In genomic region chr4:107139836-107140631, GRCm38 (mm10) we compare ENCODE assay signal across 9 mouse cellular contexts. TPM values are rescaled to one million over a fixed set of nuclear protein-coding genes. Genes with fewer than 3 reads are reported as not detected.
DNase-seq lines count a peak whose midpoint lies in the region; ATAC-seq and TF ChIP-seq lines count a peak whose summit lies in the region.
"Had no signal": no experiment of that assay in that cellular context is flagged by ENCODE, and none has a peak within 500 bp of the region (broad histone marks: within the 10 kb centered on the region; RNA-seq: fewer than 3 reads in every experiment).

No protein-coding gene starts in this region.

- peak overlapping the region; percentile 49 for H3K9ac ChIP-seq in forebrain, embryonic 13.5 days
- H3K9ac ChIP-seq in kidney, postnatal 0 days (ENCODE audit: low read depth, low read length), result no peak overlapping the region
- H3K9ac ChIP-seq in midbrain, embryonic 15.5 days, result no peak overlapping the region

- peaks cover 70% of the 10 kb centered on the region for H3K4me1 ChIP-seq in forebrain, embryonic 13.5 days
- peaks cover 32% of the 10 kb centered on the region for H3K4me1 ChIP-seq in kidney, postnatal 0 days (replicated peaks; ENCODE audit: insufficient read depth, low read length)
- peaks cover 62% of the 10 kb centered on the region for H3K4me1 ChIP-seq in midbrain, embryonic 15.5 days

- no peaks in the 10 kb centered on the region for H3K9me3 ChIP-seq in forebrain, embryonic 13.5 days (replicated peaks)
- no peaks in the 10 kb centered on the region for H3K9me3 ChIP-seq in kidney, postnatal 0 days (replicated peaks; ENCODE audit: low read length)
- H3K9me3 ChIP-seq in midbrain, embryonic 15.5 days, result no peaks in the 10 kb centered on the region

- no peak overlapping the region for H3K4me3 ChIP-seq in forebrain, embryonic 13.5 days
- no peak overlapping the region for H3K4me3 ChIP-seq in kidney, postnatal 0 days (replicated peaks; ENCODE audit: low read depth, low read length)
- no peak overlapping the region for H3K4me3 ChIP-seq in midbrain, embryonic 15.5 days

- WGBS in forebrain, embryonic 13.5 days, result 42% methylated on average over 13 of the region's 13 CpGs
- WGBS in kidney, postnatal 0 days, result 24% methylated on average over 13 of the region's 13 CpGs
- WGBS in midbrain, embryonic 15.5 days, result 56% methylated on average over 13 of the region's 13 CpGs

- H3K36me3 ChIP-seq in forebrain, embryonic 13.5 days (ENCODE audit: poor library complexity, severe bottlenecking), result 0 out of 2 replicates have a peak, but pooled peaks cover 5% of the 10 kb centered on the region
- no peaks in the 10 kb centered on the region; the same call in 1 of the 2 replicates for H3K36me3 ChIP-seq in kidney, postnatal 0 days (ENCODE audit: insufficient read depth, low read length)
- H3K36me3 ChIP-seq in midbrain, embryonic 15.5 days (replicated peaks), result no peaks in the 10 kb centered on the region

- H3K27me3 ChIP-seq in forebrain, embryonic 13.5 days, result no peaks in the 10 kb centered on the region
- no peaks in the 10 kb centered on the region for H3K27me3 ChIP-seq in kidney, postnatal 0 days (ENCODE audit: insufficient read depth, low read length)
- H3K27me3 ChIP-seq in midbrain, embryonic 15.5 days (replicated peaks), result no peaks in the 10 kb centered on the region

- ATAC-seq in forebrain, embryonic 13.5 days, result peak; percentile 30; the same call in 1 of the 2 replicates
- ATAC-seq in kidney, postnatal 0 days (replicated peaks; ENCODE audit: low FRiP score, low read depth), result peak; percentile 29; the same call in 1 of the 2 replicates
- ATAC-seq in midbrain, embryonic 15.5 days (replicated peaks), result peak; percentile 28

- H3K4me2 ChIP-seq in forebrain, embryonic 13.5 days, result peak overlapping the region; percentile 44
- H3K4me2 ChIP-seq in kidney, postnatal 0 days (ENCODE audit: low read length), result no peak overlapping the region
- H3K4me2 ChIP-seq in midbrain, embryonic 15.5 days, result no peak overlapping the region

- no peak for TF ChIP-seq CTCF in kidney, postnatal 0 days (IDR thresholded peaks at IDR 0.05; ENCODE audit: low read depth)

- H3K27ac ChIP-seq in forebrain, embryonic 13.5 days, result peak overlapping the region; percentile 55
- peak overlapping the region; percentile 68 for H3K27ac ChIP-seq in kidney, postnatal 0 days
- peak overlapping the region; percentile 76 for H3K27ac ChIP-seq in midbrain, embryonic 15.5 days

- peak; percentile 26 to 75 for DNase-seq in adrenal gland, adult (ENCODE audit: inconsistent age in 2 of 2, low spot score in 1 of 2)
- DNase-seq in adrenal gland, postnatal 4 days (ENCODE audit: low spot score in 2 of 2), result no peak
- peak; percentile 74 for DNase-seq in kidney, postnatal 0 days (ENCODE audit: low spot score)
- no peak for DNase-seq in T-cell, adult 2 months (ENCODE audit: low spot score)
- DNase-seq in spleen, postnatal 36 days (ENCODE audit: low spot score in 2 of 2), result no peak
- DNase-seq in cerebellum, adult 11-12 months, result no peak

RNA-seq across cellular contexts. Expression of gene Tmem59, which starts 38.2 kb away (rescaled TPM):
- total RNA-seq in adrenal gland, postnatal 4 days (2021), result 100 to 1,000 TPM; 332 to 354 TPM
- 335 and 337 TPM in 2 replicates for polyA plus RNA-seq in forebrain, embryonic 13.5 days (2015; fragmentation: Nextera tagmentation; extraction: Ambion mirVana)
- polyA plus RNA-seq in kidney, postnatal 0 days (2015; fragmentation: Nextera tagmentation; extraction: Ambion mirVana), result 708 and 709 TPM in 2 replicates
- 346 TPM in 2 replicates for polyA plus RNA-seq in midbrain, embryonic 15.5 days (2015; fragmentation: Nextera tagmentation; extraction: Ambion mirVana)

RNA-seq across cellular contexts. Expression of gene Tceanc2, which starts 38.9 kb away (rescaled TPM):
- total RNA-seq in adrenal gland, postnatal 4 days (2021), result 10 to 100 TPM; 28.4 to 34.3 TPM
- 38.9 and 52.3 TPM in 2 replicates for polyA plus RNA-seq in forebrain, embryonic 13.5 days (2015; fragmentation: Nextera tagmentation; extraction: Ambion mirVana)
- 24.1 and 37.4 TPM in 2 replicates for polyA plus RNA-seq in kidney, postnatal 0 days (2015; fragmentation: Nextera tagmentation; extraction: Ambion mirVana)
- polyA plus RNA-seq in midbrain, embryonic 15.5 days (2015; fragmentation: Nextera tagmentation; extraction: Ambion mirVana), result 17.2 and 24.3 TPM in 2 replicates

RNA-seq across cellular contexts. Expression of gene Cdcp2, which starts 43.3 kb away (rescaled TPM):
- under 1 TPM in 1 of 2 experiments, not detected in 1; 0.14 TPM for total RNA-seq in adrenal gland, postnatal 4 days (2021)
- polyA plus RNA-seq in forebrain, embryonic 13.5 days (2015; fragmentation: Nextera tagmentation; extraction: Ambion mirVana), result not detected in 2 replicates
- 0.09 and 0.10 TPM in 2 replicates for polyA plus RNA-seq in kidney, postnatal 0 days (2015; fragmentation: Nextera tagmentation; extraction: Ambion mirVana)
- not detected in 2 replicates for polyA plus RNA-seq in midbrain, embryonic 15.5 days (2015; fragmentation: Nextera tagmentation; extraction: Ambion mirVana)
- total RNA-seq: left cerebral cortex, postnatal 36 days had no signal

Comparison
In these comparisons a context has a peak if more than half of its experiments do, and no peak if none do; other contexts are left out.
1. DNase-seq: peak in adrenal gland, adult (2 of 2) and kidney, postnatal 0 days (single experiment); none in adrenal gland, postnatal 4 days (0 of 2), T-cell, adult 2 months (single experiment), spleen, postnatal 36 days (0 of 2) and cerebellum, adult 11-12 months (single experiment).
2. Peak in every context shown above with its lines, with median percentiles within 50 percentile points of each other: ATAC-seq and H3K27ac ChIP-seq.